Mouse (Mus musculus) adipose tissue, adult 10 weeks (tissue): ENCODE measurements around the gene Gm10251. TPM values are rescaled to one million over a fixed set of nuclear protein-coding genes. Genes with fewer than 3 reads are reported as not detected.

Source experiments
- polyA plus RNA-seq: library from polyadenylated mRNA; stranded (reverse); fragments of 350-450 nt; fragmentation: Illumina TruSeq; extraction: RNeasy Lipid Tissue Mini Kit (QIAGEN cat#74804); gene quantifications from one replicate; pipeline ENCODE4 v1.2.3, GENCODE M21; 2014; ENCODE audit warnings: low read depth, low replicate concordance

Gm10251 gene
- polyA plus RNA-seq, result not detected

DNA sequence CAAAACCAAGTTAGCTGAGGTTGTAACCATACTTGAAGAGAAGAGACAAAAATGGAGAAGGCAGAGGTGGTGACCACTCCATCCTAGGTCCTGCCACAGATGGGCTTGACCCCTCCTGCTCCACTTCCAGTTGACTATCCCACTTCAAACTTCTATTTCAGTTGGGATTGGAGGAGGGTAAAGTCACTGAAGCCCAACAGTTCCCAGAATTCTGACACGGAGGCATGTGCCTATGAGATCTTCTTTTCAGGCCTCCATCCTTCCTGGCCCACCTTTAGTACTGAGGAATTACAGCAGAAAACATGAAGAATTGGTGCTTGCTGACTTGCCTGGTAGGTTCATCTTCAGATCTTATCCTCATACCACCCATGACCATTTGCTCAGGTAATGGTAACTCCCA is at the start of gene Gm10251:
Gm10251 (minus strand) TSS at position 101 of the 400 bp plus-strand sequence.

GRCm38 (mm10) chr14:6720151-6720550 is 36.2 kb upstream of the Gm10251 start, which contains the start of gene Gm8050:
Gm8050 (minus strand) TSS chr14:6720251.

GRCm38 (mm10) chr14:6622318-6622717 is 61.7 kb downstream of the Gm10251 start, which contains the start of gene Gm3460:
Gm3460 (minus strand) TSS chr14:6622418.

GRCm38 (mm10) chr14:6590513-6590912 is 93.5 kb downstream of the Gm10251 start, which contains the start of gene Gm3629:
Gm3629 (minus strand) TSS chr14:6590613.

Other genes with a start within 250 kb of the Gm10251 start
- gene Gm3594, start 239.6 kb downstream of the Gm10251 start, polyA plus RNA-seq, result not detected
- not detected for gene Gm8356, start 146.9 kb downstream of the Gm10251 start, polyA plus RNA-seq
- not detected for gene Gm3629, start 93.6 kb downstream of the Gm10251 start, polyA plus RNA-seq
- not detected for gene Gm3460, start 61.8 kb downstream of the Gm10251 start, polyA plus RNA-seq
- not detected for gene Gm8050, start 36.1 kb upstream of the Gm10251 start, polyA plus RNA-seq
- 0.89 TPM for gene Gm3636, start 58.2 kb upstream of the Gm10251 start, polyA plus RNA-seq
- gene Gm8362, start 90.2 kb upstream of the Gm10251 start, polyA plus RNA-seq, result 0.35 TPM
- gene Gm3642, start 156.1 kb upstream of the Gm10251 start, polyA plus RNA-seq, result not detected
- gene Gm3667, start 205.8 kb upstream of the Gm10251 start, polyA plus RNA-seq, result 1.1 TPM